Mouse (Mus musculus) stomach, embryonic 14.5 days (tissue): ENCODE data around the gene Ces1a. TPM values are rescaled to one million over a fixed set of nuclear protein-coding genes. Genes with fewer than 3 reads are reported as not detected.
A peak's percentile ranks its signal among the peaks of the same experiment; 100 is the strongest.

Source experiments
- ATAC-seq: fragments of 200-750 bp; cut with Nextera tagmentation; 2 replicates; pipeline ENCODE4 v1.8.0; 2017; ENCODE audit warnings: low read depth, moderate TSS enrichment; ENCODE audit not compliant: insufficient number of reproducible peaks, insufficient read depth, low FRiP score
- H3K27ac ChIP-seq: fragments of 300-500 bp; sonication (generic); 2 replicates; pipeline ENCODE4 v1.5.1; 2014; ENCODE audit warnings: mild to moderate bottlenecking, low read length, moderate library complexity, mixed read lengths
- H3K27me3 ChIP-seq: fragments of 300-500 bp; sonication (generic); 2 replicates; pipeline ENCODE4 v1.6.1; 2014; ENCODE audit warnings: low read length, control low read depth, mixed read lengths; ENCODE audit not compliant: control insufficient read depth, insufficient read depth
- H3K36me3 ChIP-seq: fragments of 300-500 bp; sonication (generic); 2 replicates; pipeline ENCODE4 v1.6.1; 2014; ENCODE audit warnings: mild to moderate bottlenecking, control low read depth, low read length, moderate library complexity, mixed read lengths; ENCODE audit not compliant: control insufficient read depth, insufficient read depth
- H3K4me1 ChIP-seq: fragments of 300-500 bp; sonication (generic); 2 replicates; pipeline ENCODE4 v1.6.1; 2014; ENCODE audit warnings: low read length, control low read depth, mixed read lengths; ENCODE audit not compliant: control insufficient read depth, insufficient read depth
- H3K4me2 ChIP-seq: fragments of 300-500 bp; sonication (generic); replicated peaks from 2 replicates; pipeline ENCODE4 v1.6.1; 2014; ENCODE audit warnings: low read depth, low read length, control low read depth
- H3K4me3 ChIP-seq: fragments of 300-500 bp; sonication (generic); 2 replicates; pipeline ENCODE4 v1.5.1; 2014; ENCODE audit warnings: low read depth, low read length, control low read depth
- H3K9ac ChIP-seq: fragments of 300-500 bp; sonication (generic); replicated peaks from 2 replicates; pipeline ENCODE4 v1.6.1; 2014; ENCODE audit warnings: low read depth, mild to moderate bottlenecking, control low read depth, low read length, moderate library complexity, mixed read lengths
- H3K9me3 ChIP-seq: fragments of 300-500 bp; sonication (generic); 2 replicates; pipeline ENCODE4 v1.6.1; 2016; ENCODE audit warnings: low read depth, low read length, control low read depth; ENCODE audit not compliant: control insufficient read depth
- WGBS: fragments of 180-500 bp; shearing (Covaris S2); extraction: QIAGEN DNeasy Blood & Tissue Kit; methylation state at CpG from one replicate; pipeline ENCODE4 v1.1.7; 2014; 5-methylcytosine and 5-hydroxymethylcytosine counted together
- polyA plus RNA-seq: library from polyadenylated mRNA; unstranded; fragments of >200 nt; fragmentation: Nextera tagmentation; extraction: Ambion mirVana; gene quantifications from 2 replicates; pipeline ENCODE4 v1.2.1, GENCODE M21; 2014

Gene Ces1a
- polyA plus RNA-seq, 1 experiment from 2014 or later, result not detected

GRCm38 (mm10) chr8:93014300-93014699, 33.7 kb downstream of the Ces1a start:
- no peaks in the 10 kb centered on the region for H3K36me3 ChIP-seq

GRCm38 (mm10) chr8:93012226-93012625, 35.8 kb downstream of the Ces1a start:
- no peak overlapping the region for H3K27ac ChIP-seq
- 82% methylated on average over 6 of the region's 6 CpGs for WGBS
- no peak overlapping the region for H3K4me2 ChIP-seq
- H3K4me1 ChIP-seq, result no peaks in the 10 kb centered on the region
- H3K27me3 ChIP-seq, result no peaks in the 10 kb centered on the region
- H3K9ac ChIP-seq, result no peak overlapping the region
- no peaks in the 10 kb centered on the region for H3K36me3 ChIP-seq
- ATAC-seq, result no peak
- H3K9me3 ChIP-seq, result no peaks in the 10 kb centered on the region
- H3K4me3 ChIP-seq, result no peak overlapping the region

More at GRCm38 (mm10) chr8:93014300-93014699, 33.7 kb downstream of the Ces1a start:
- ATAC-seq, result no peak
- H3K27me3 ChIP-seq, result no peaks in the 10 kb centered on the region
- no peaks in the 10 kb centered on the region for H3K9me3 ChIP-seq
- H3K4me3 ChIP-seq, result no peak overlapping the region
- WGBS, result 49% methylated on average over 4 of the region's 4 CpGs
- no peak overlapping the region for H3K9ac ChIP-seq
- no peak overlapping the region for H3K27ac ChIP-seq
- H3K4me1 ChIP-seq, result no peaks in the 10 kb centered on the region
- H3K4me2 ChIP-seq, result no peak overlapping the region

GRCm38 (mm10) chr8:93011439-93011838, 36.6 kb downstream of the Ces1a start:
- H3K9ac ChIP-seq, result no peak overlapping the region

GRCm38 (mm10) chr8:93010286-93010685, 37.7 kb downstream of the Ces1a start:
- Histone ChIP-seq H3K9me3 (no peaks in the 10 kb centered on the region), H3K36me3 (no peaks in the 10 kb centered on the region), H3K4me1 (no peaks in the 10 kb centered on the region), H3K4me3 (no peak overlapping the region), H3K4me2 (no peak overlapping the region), H3K27ac (no peak overlapping the region), H3K27me3 (no peaks in the 10 kb centered on the region), H3K9ac (no peak overlapping the region)
- no peak for ATAC-seq
- 26% methylated on average over 5 of the region's 5 CpGs for WGBS

More at GRCm38 (mm10) chr8:93011439-93011838, 36.6 kb downstream of the Ces1a start:
- H3K4me2 ChIP-seq, result no peak overlapping the region
- H3K4me3 ChIP-seq, result no peak overlapping the region
- 0 out of 2 replicates have a peak, but pooled peaks have one; percentile 63 for ATAC-seq
- H3K4me1 ChIP-seq, result no peaks in the 10 kb centered on the region
- H3K9me3 ChIP-seq, result no peaks in the 10 kb centered on the region
- no peaks in the 10 kb centered on the region for H3K27me3 ChIP-seq
- 7% methylated on average over 9 of the region's 9 CpGs for WGBS
- no peak overlapping the region for H3K27ac ChIP-seq
- no peaks in the 10 kb centered on the region for H3K36me3 ChIP-seq

GRCm38 (mm10) chr8:92998600-92998999, 49.4 kb downstream of the Ces1a start:
- H3K27me3 ChIP-seq, result no peaks in the 10 kb centered on the region
- no peak overlapping the region for H3K27ac ChIP-seq
- no peak overlapping the region for H3K4me3 ChIP-seq
- H3K4me2 ChIP-seq, result no peak overlapping the region
- H3K9ac ChIP-seq, result no peak overlapping the region
- ATAC-seq, result no peak
- H3K4me1 ChIP-seq, result no peaks in the 10 kb centered on the region
- H3K36me3 ChIP-seq, result no peaks in the 10 kb centered on the region
- no peaks in the 10 kb centered on the region for H3K9me3 ChIP-seq
- WGBS, result 34% methylated on average over 2 of the region's 2 CpGs

- Histone ChIP-seq H3K9ac (no peak overlapping the region), H3K27ac (no peak overlapping the region), H3K4me1 (no peaks in the 10 kb centered on the region), H3K9me3 (no peaks in the 10 kb centered on the region), H3K4me3 (no peak overlapping the region), H3K27me3 (no peaks in the 10 kb centered on the region), H3K4me2 (no peak overlapping the region), H3K36me3 (no peaks in the 10 kb centered on the region)
- no peak for ATAC-seq
- WGBS, result 28% methylated on average over 5 of the region's 5 CpGs
These were observed 51.2 kb downstream of the Ces1a start for GRCm38 (mm10) chr8:92996840-92997239.

- Histone ChIP-seq H3K27ac (no peak overlapping the region), H3K4me2 (no peak overlapping the region), H3K36me3 (no peaks in the 10 kb centered on the region), H3K4me1 (no peaks in the 10 kb centered on the region), H3K27me3 (no peaks in the 10 kb centered on the region), H3K9ac (no peak overlapping the region), H3K9me3 (no peaks in the 10 kb centered on the region), H3K4me3 (no peak overlapping the region)
- 43% methylated on average over 2 of the region's 2 CpGs for WGBS
- no peak for ATAC-seq
These were observed 63.6 kb downstream of the Ces1a start for GRCm38 (mm10) chr8:92984376-92984775.

- H3K9ac ChIP-seq, result no peak overlapping the region
- H3K4me3 ChIP-seq, result no peak overlapping the region
- no peaks in the 10 kb centered on the region for H3K36me3 ChIP-seq
- no peaks in the 10 kb centered on the region for H3K27me3 ChIP-seq
- no peak overlapping the region for H3K4me2 ChIP-seq
- no peaks in the 10 kb centered on the region for H3K9me3 ChIP-seq
- ATAC-seq, result no peak
- no peak overlapping the region for H3K27ac ChIP-seq
- no peaks in the 10 kb centered on the region for H3K4me1 ChIP-seq
- WGBS, result 82% methylated on average over 3 of the region's 3 CpGs
These were observed 65.5 kb downstream of the Ces1a start for GRCm38 (mm10) chr8:92982491-92982890.

- WGBS, result 86% methylated on average over 5 of the region's 5 CpGs
- H3K4me2 ChIP-seq, result no peak overlapping the region
- H3K27ac ChIP-seq, result no peak overlapping the region
- no peaks in the 10 kb centered on the region for H3K4me1 ChIP-seq
- ATAC-seq, result no peak
- no peak overlapping the region for H3K9ac ChIP-seq
- no peak overlapping the region for H3K4me3 ChIP-seq
- no peaks in the 10 kb centered on the region for H3K36me3 ChIP-seq
- H3K9me3 ChIP-seq, result no peaks in the 10 kb centered on the region
- no peaks in the 10 kb centered on the region for H3K27me3 ChIP-seq
These were observed 71.3 kb downstream of the Ces1a start for GRCm38 (mm10) chr8:92976656-92977055.
